Mouse (Mus musculus): ENCODE data around the gene Agfg2. TPM values are rescaled to one million over a fixed set of nuclear protein-coding genes. Genes with fewer than 3 reads are reported as not detected.
A peak's percentile ranks its signal among the peaks of the same experiment; 100 is the strongest.
"Not testable (repeated sequence)": the region's sequence is repeated elsewhere in the genome, so short reads cannot be mapped to it uniquely, and the experiment has no call there.

Gene Agfg2
- total RNA-seq, 2 experiments from 2014 or later, result 46.9 to 48.9 TPM

- DNase-seq (ENCODE audit: low spot score in 2 of 2), result no peak
These were observed 36.5 kb downstream of the Agfg2 start for GRCm38 (mm10) chr5:137647827-137648601.

GRCm38 (mm10) chr5:137645652-137646091 is 38.9 kb downstream of the Agfg2 start, which contains the start of gene Irs3:
TSS of gene Irs3 (minus strand) at chr5:137645714.
- no peak for DNase-seq (ENCODE audit: low spot score in 2 of 2)

- no peak for DNase-seq (ENCODE audit: low spot score in 2 of 2)
These were observed 39.4 kb downstream of the Agfg2 start for GRCm38 (mm10) chr5:137645091-137645651.

- no peak for DNase-seq (ENCODE audit: low spot score in 2 of 2)
These were observed 40.0 kb downstream of the Agfg2 start for GRCm38 (mm10) chr5:137644484-137644883.

- DNase-seq (ENCODE audit: low spot score in 2 of 2), result no peak
These were observed 41.6 kb downstream of the Agfg2 start for GRCm38 (mm10) chr5:137642886-137643285.

- peak in 1 of 2 experiments; percentile 42 for DNase-seq (ENCODE audit: low spot score in 2 of 2)
These were observed 43.5 kb downstream of the Agfg2 start, which contains the start of gene Sap25 for GRCm38 (mm10) chr5:137641054-137641453. TSS of gene Sap25 (plus strand) at chr5:137641334.

- DNase-seq (ENCODE audit: low spot score in 2 of 2), result no peak
These were observed 45.1 kb downstream of the Agfg2 start for GRCm38 (mm10) chr5:137639472-137639871.

GRCm38 (mm10) chr5:137633397-137634084 is 51.0 kb downstream of the Agfg2 start:
- DNase-seq (ENCODE audit: low spot score in 2 of 2), result no peak

- DNase-seq (ENCODE audit: low spot score in 2 of 2), result no peak
These were observed 52.9 kb downstream of the Agfg2 start for GRCm38 (mm10) chr5:137631591-137631990.

- DNase-seq (ENCODE audit: low spot score in 2 of 2), result peak in 1 of 2 experiments; percentile 39
These were observed 53.4 kb downstream of the Agfg2 start for GRCm38 (mm10) chr5:137631171-137631570.

- DNase-seq (ENCODE audit: low spot score in 2 of 2), result no peak
These were observed 53.9 kb downstream of the Agfg2 start for GRCm38 (mm10) chr5:137630602-137631001.

GRCm38 (mm10) chr5:137629906-137630545 is 54.5 kb downstream of the Agfg2 start:
- no peak for DNase-seq (ENCODE audit: low spot score in 2 of 2)

- DNase-seq (ENCODE audit: low spot score in 2 of 2), result no peak
These were observed 55.2 kb downstream of the Agfg2 start for GRCm38 (mm10) chr5:137629306-137629721.

GRCm38 (mm10) chr5:137628498-137629305 is 55.8 kb downstream of the Agfg2 start, which contains the start of the genes Fbxo24, Lrch4 and Gm20605:
TSS of gene Fbxo24 (minus strand) at chr5:137629002.
TSS of gene Lrch4 (plus strand) at chr5:137629121.
TSS of gene Gm20605 (plus strand) at chr5:137629175.
- DNase-seq (ENCODE audit: low spot score in 2 of 2), result peak; percentile 99

- DNase-seq (ENCODE audit: low spot score in 2 of 2), result no peak
These were observed 56.5 kb downstream of the Agfg2 start for GRCm38 (mm10) chr5:137627991-137628390.

GRCm38 (mm10) chr5:137623937-137624530 is 60.5 kb downstream of the Agfg2 start:
- DNase-seq (ENCODE audit: low spot score in 2 of 2), result no peak

GRCm38 (mm10) chr5:137615347-137615746 is 69.2 kb downstream of the Agfg2 start:
- no peak for DNase-seq (ENCODE audit: low spot score in 2 of 2)

GRCm38 (mm10) chr5:137614921-137615320 is 69.6 kb downstream of the Agfg2 start:
- not testable (repeated sequence) for DNase-seq (ENCODE audit: low spot score in 2 of 2)

GRCm38 (mm10) chr5:137613550-137613949 is 71.0 kb downstream of the Agfg2 start, which contains the start of gene Pcolce:
TSS of gene Pcolce (minus strand) at chr5:137613784.
- DNase-seq (ENCODE audit: low spot score in 2 of 2), result no peak

GRCm38 (mm10) chr5:137613076-137613475 is 71.5 kb downstream of the Agfg2 start:
- DNase-seq (ENCODE audit: low spot score in 2 of 2), result no peak

Measured in left cerebral cortex, adult 18-20 months (tissue).